Mouse (Mus musculus): ENCODE measurements around the gene Kcnma1. TPM values are rescaled to one million over a fixed set of nuclear protein-coding genes. Genes with fewer than 3 reads are reported as not detected.

Kcnma1 gene
- polyA plus RNA-seq, 1 experiment from 2014 or later, result 0.39 TPM

GRCm38 (mm10) chr14:23626114-23626513, 388.2 kb downstream of the Kcnma1 start:
- no peak overlapping the region for H3K4me3 ChIP-seq (ENCODE audit: low read depth, low read length)
- no peaks in the 10 kb centered on the region for H3K36me3 ChIP-seq (ENCODE audit: control insufficient read depth, insufficient read depth, low read length)
- no peak overlapping the region for H3K9ac ChIP-seq (ENCODE audit: low read depth, low read length)
- H3K27me3 ChIP-seq (ENCODE audit: control insufficient read depth, insufficient read depth, low read length), result no peaks in the 10 kb centered on the region
- 46% methylated on average over 2 of the region's 2 CpGs for WGBS (ENCODE audit: insufficient replicate concordance)
- no peak overlapping the region for H3K4me2 ChIP-seq
- no peak for ATAC-seq (replicated peaks; ENCODE audit: insufficient number of reproducible peaks, low FRiP score, low TSS enrichment)
- no peaks in the 10 kb centered on the region for H3K9me3 ChIP-seq (replicated peaks; ENCODE audit: control insufficient read depth, low read length)
- H3K27ac ChIP-seq (ENCODE audit: low read depth, low read length), result no peak overlapping the region
- H3K4me1 ChIP-seq (ENCODE audit: control insufficient read depth, insufficient read depth, low read length), result peaks cover 7% of the 10 kb centered on the region

- Histone ChIP-seq H3K27me3 (ENCODE audit: control insufficient read depth, insufficient read depth, low read length) (no peaks in the 10 kb centered on the region), H3K27ac (ENCODE audit: low read depth, low read length) (no peak overlapping the region), H3K36me3 (ENCODE audit: control insufficient read depth, insufficient read depth, low read length) (no peaks in the 10 kb centered on the region), H3K4me3 (ENCODE audit: low read depth, low read length) (no peak overlapping the region), H3K9me3 (replicated peaks; ENCODE audit: control insufficient read depth, low read length) (no peaks in the 10 kb centered on the region), H3K4me1 (ENCODE audit: control insufficient read depth, insufficient read depth, low read length) (peaks cover 7% of the 10 kb centered on the region), H3K4me2 (no peak overlapping the region), H3K9ac (ENCODE audit: low read depth, low read length) (no peak overlapping the region)
- no peak for ATAC-seq (replicated peaks; ENCODE audit: insufficient number of reproducible peaks, low FRiP score, low TSS enrichment)
- 86% methylated on average over 6 of the region's 6 CpGs for WGBS (ENCODE audit: insufficient replicate concordance)
These were observed 388.9 kb downstream of the Kcnma1 start for GRCm38 (mm10) chr14:23625436-23625835.

- Histone ChIP-seq H3K9me3 (replicated peaks; ENCODE audit: control insufficient read depth, low read length) (no peaks in the 10 kb centered on the region), H3K27me3 (ENCODE audit: control insufficient read depth, insufficient read depth, low read length) (no peaks in the 10 kb centered on the region), H3K4me1 (ENCODE audit: control insufficient read depth, insufficient read depth, low read length) (peaks cover 7% of the 10 kb centered on the region), H3K36me3 (ENCODE audit: control insufficient read depth, insufficient read depth, low read length) (no peaks in the 10 kb centered on the region), H3K4me2 (no peak overlapping the region), H3K27ac (ENCODE audit: low read depth, low read length) (no peak overlapping the region), H3K4me3 (ENCODE audit: low read depth, low read length) (no peak overlapping the region), H3K9ac (ENCODE audit: low read depth, low read length) (no peak overlapping the region)
- 69% methylated on average over 1 of the region's 1 CpGs for WGBS (ENCODE audit: insufficient replicate concordance)
- ATAC-seq (replicated peaks; ENCODE audit: insufficient number of reproducible peaks, low FRiP score, low TSS enrichment), result no peak
These were observed 389.8 kb downstream of the Kcnma1 start for GRCm38 (mm10) chr14:23624455-23624854.

GRCm38 (mm10) chr14:23620685-23621084, 393.6 kb downstream of the Kcnma1 start:
- Histone ChIP-seq H3K36me3 (ENCODE audit: control insufficient read depth, insufficient read depth, low read length) (no peaks in the 10 kb centered on the region), H3K9ac (ENCODE audit: low read depth, low read length) (no peak overlapping the region), H3K27ac (ENCODE audit: low read depth, low read length) (no peak overlapping the region), H3K9me3 (replicated peaks; ENCODE audit: control insufficient read depth, low read length) (no peaks in the 10 kb centered on the region), H3K4me2 (no peak overlapping the region), H3K27me3 (ENCODE audit: control insufficient read depth, insufficient read depth, low read length) (no peaks in the 10 kb centered on the region), H3K4me3 (ENCODE audit: low read depth, low read length) (no peak overlapping the region), H3K4me1 (ENCODE audit: control insufficient read depth, insufficient read depth, low read length) (0 out of 2 replicates have a peak, but pooled peaks cover 2% of the 10 kb centered on the region)
- no peak for ATAC-seq (replicated peaks; ENCODE audit: insufficient number of reproducible peaks, low FRiP score, low TSS enrichment)
- WGBS (ENCODE audit: insufficient replicate concordance), result 77% methylated on average over 2 of the region's 2 CpGs

- Histone ChIP-seq H3K27me3 (ENCODE audit: control insufficient read depth, insufficient read depth, low read length) (no peaks in the 10 kb centered on the region), H3K9me3 (replicated peaks; ENCODE audit: control insufficient read depth, low read length) (no peaks in the 10 kb centered on the region), H3K27ac (ENCODE audit: low read depth, low read length) (no peak overlapping the region), H3K9ac (ENCODE audit: low read depth, low read length) (no peak overlapping the region), H3K4me1 (ENCODE audit: control insufficient read depth, insufficient read depth, low read length) (0 out of 2 replicates have a peak, but pooled peaks cover 2% of the 10 kb centered on the region), H3K36me3 (ENCODE audit: control insufficient read depth, insufficient read depth, low read length) (no peaks in the 10 kb centered on the region), H3K4me2 (no peak overlapping the region), H3K4me3 (ENCODE audit: low read depth, low read length) (no peak overlapping the region)
- 71% methylated on average over 2 of the region's 2 CpGs for WGBS (ENCODE audit: insufficient replicate concordance)
- no peak for ATAC-seq (replicated peaks; ENCODE audit: insufficient number of reproducible peaks, low FRiP score, low TSS enrichment)
These were observed 395.3 kb downstream of the Kcnma1 start for GRCm38 (mm10) chr14:23618973-23619372.

- H3K4me2 ChIP-seq, result no peak overlapping the region
- WGBS (ENCODE audit: insufficient replicate concordance), result 68% methylated on average over 1 of the region's 1 CpGs
- no peak overlapping the region for H3K27ac ChIP-seq (ENCODE audit: low read depth, low read length)
- no peak for ATAC-seq (replicated peaks; ENCODE audit: insufficient number of reproducible peaks, low FRiP score, low TSS enrichment)
- H3K27me3 ChIP-seq (ENCODE audit: control insufficient read depth, insufficient read depth, low read length), result no peaks in the 10 kb centered on the region
- no peaks in the 10 kb centered on the region for H3K36me3 ChIP-seq (ENCODE audit: control insufficient read depth, insufficient read depth, low read length)
- H3K9ac ChIP-seq (ENCODE audit: low read depth, low read length), result no peak overlapping the region
- H3K4me1 ChIP-seq (ENCODE audit: control insufficient read depth, insufficient read depth, low read length), result 0 out of 2 replicates have a peak, but pooled peaks cover 2% of the 10 kb centered on the region
- H3K9me3 ChIP-seq (replicated peaks; ENCODE audit: control insufficient read depth, low read length), result no peaks in the 10 kb centered on the region
- H3K4me3 ChIP-seq (ENCODE audit: low read depth, low read length), result no peak overlapping the region
These were observed 396.2 kb downstream of the Kcnma1 start for GRCm38 (mm10) chr14:23618081-23618480.

GRCm38 (mm10) chr14:23610054-23610453, 404.2 kb downstream of the Kcnma1 start:
- Histone ChIP-seq H3K4me3 (ENCODE audit: low read depth, low read length) (no peak overlapping the region), H3K9ac (ENCODE audit: low read depth, low read length) (no peak overlapping the region), H3K4me2 (no peak overlapping the region), H3K27me3 (ENCODE audit: control insufficient read depth, insufficient read depth, low read length) (no peaks in the 10 kb centered on the region), H3K27ac (ENCODE audit: low read depth, low read length) (no peak overlapping the region), H3K9me3 (replicated peaks; ENCODE audit: control insufficient read depth, low read length) (no peaks in the 10 kb centered on the region), H3K36me3 (ENCODE audit: control insufficient read depth, insufficient read depth, low read length) (no peaks in the 10 kb centered on the region), H3K4me1 (ENCODE audit: control insufficient read depth, insufficient read depth, low read length) (no peaks in the 10 kb centered on the region)
- WGBS (ENCODE audit: insufficient replicate concordance), result 67% methylated on average over 3 of the region's 3 CpGs
- ATAC-seq (replicated peaks; ENCODE audit: insufficient number of reproducible peaks, low FRiP score, low TSS enrichment), result no peak

- Histone ChIP-seq H3K27me3 (ENCODE audit: control insufficient read depth, insufficient read depth, low read length) (no peaks in the 10 kb centered on the region), H3K9ac (ENCODE audit: low read depth, low read length) (no peak overlapping the region), H3K4me2 (peak overlapping the region; percentile 39), H3K4me3 (ENCODE audit: low read depth, low read length) (no peak overlapping the region), H3K9me3 (replicated peaks; ENCODE audit: control insufficient read depth, low read length) (no peaks in the 10 kb centered on the region), H3K4me1 (ENCODE audit: control insufficient read depth, insufficient read depth, low read length) (no peaks in the 10 kb centered on the region; the same call in 1 of the 2 replicates), H3K27ac (ENCODE audit: low read depth, low read length) (peak overlapping the region; percentile 35; the same call in 1 of the 2 replicates), H3K36me3 (ENCODE audit: control insufficient read depth, insufficient read depth, low read length) (no peaks in the 10 kb centered on the region)
- ATAC-seq (replicated peaks; ENCODE audit: insufficient number of reproducible peaks, low FRiP score, low TSS enrichment), result no peak
- WGBS (ENCODE audit: insufficient replicate concordance), result 29% methylated on average over 7 of the region's 7 CpGs
These were observed 408.6 kb downstream of the Kcnma1 start for GRCm38 (mm10) chr14:23605740-23606139.

GRCm38 (mm10) chr14:23602937-23603336, 411.4 kb downstream of the Kcnma1 start:
- H3K4me3 ChIP-seq (ENCODE audit: low read depth, low read length), result no peak overlapping the region
- ATAC-seq (replicated peaks; ENCODE audit: insufficient number of reproducible peaks, low FRiP score, low TSS enrichment), result no peak
- H3K4me1 ChIP-seq (ENCODE audit: control insufficient read depth, insufficient read depth, low read length), result no peaks in the 10 kb centered on the region; the same call in 1 of the 2 replicates
- H3K27ac ChIP-seq (ENCODE audit: low read depth, low read length), result no peak overlapping the region
- no peaks in the 10 kb centered on the region for H3K9me3 ChIP-seq (replicated peaks; ENCODE audit: control insufficient read depth, low read length)
- 34% methylated on average over 4 of the region's 4 CpGs for WGBS (ENCODE audit: insufficient replicate concordance)
- H3K4me2 ChIP-seq, result no peak overlapping the region
- H3K27me3 ChIP-seq (ENCODE audit: control insufficient read depth, insufficient read depth, low read length), result no peaks in the 10 kb centered on the region
- no peak overlapping the region for H3K9ac ChIP-seq (ENCODE audit: low read depth, low read length)
- no peaks in the 10 kb centered on the region for H3K36me3 ChIP-seq (ENCODE audit: control insufficient read depth, insufficient read depth, low read length)

Data from heart, embryonic 11.5 days (tissue).